ENCODE assay signal across 15 mouse cellular contexts in the genomic region with DNA sequence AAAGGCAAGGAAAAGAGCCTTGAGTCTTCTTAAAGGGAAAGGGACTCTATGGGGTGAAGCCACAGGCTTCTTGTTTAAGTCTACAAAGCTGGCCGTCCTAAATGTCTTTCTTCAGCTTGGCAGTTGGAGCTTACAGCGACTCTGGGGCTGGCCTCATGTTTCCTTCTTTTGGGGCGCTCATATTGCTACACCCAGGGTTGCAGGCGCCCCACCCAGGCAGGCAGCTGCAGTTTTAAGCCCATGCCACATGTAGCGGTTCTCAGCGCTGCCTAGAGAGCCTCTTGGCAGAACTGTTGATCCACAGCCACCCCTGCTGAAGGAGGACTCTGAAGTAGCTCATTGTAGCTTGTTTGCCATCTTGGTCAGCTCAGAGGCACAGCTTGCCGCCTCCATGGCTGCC. TPM values are rescaled to one million over a fixed set of nuclear protein-coding genes. Genes with fewer than 3 reads are reported as not detected.
DNase-seq lines count a peak whose midpoint lies in the region; ATAC-seq lines count a peak whose summit lies in the region.
"Had no signal": no experiment of that assay in that cellular context is flagged by ENCODE, and none has a peak within 500 bp of the region (broad histone marks: within the 10 kb centered on the region; RNA-seq: fewer than 3 reads in every experiment).

No protein-coding gene starts in this region.

- peak; percentile 21 to 55 for DNase-seq in adrenal gland, adult (ENCODE audit: inconsistent age in 2 of 2, low spot score in 1 of 2)
- no peak for DNase-seq in adrenal gland, postnatal 10 days
- no peak for DNase-seq in lung, postnatal 14 days
- DNase-seq in right cerebral cortex, postnatal 10 days (ENCODE audit: low spot score in 2 of 2): no peak
- no peak for DNase-seq in frontal cortex, adult 2 months (ENCODE audit: extremely low spot score in 1 of 2, low spot score in 1 of 2)
- DNase-seq: adrenal gland, adult 8-10 months had no signal

- no peaks in the 10 kb centered on the region for H3K27me3 ChIP-seq in lung, embryonic 15.5 days
- H3K27me3 ChIP-seq: embryonic facial prominence, embryonic 15.5 days; hindbrain, embryonic 15.5 days had no signal

- no peak overlapping the region for H3K4me2 ChIP-seq in lung, embryonic 15.5 days
- H3K4me2 ChIP-seq: embryonic facial prominence, embryonic 15.5 days; heart, embryonic 12.5 days; hindbrain, embryonic 15.5 days had no signal

- H3K9ac ChIP-seq in lung, embryonic 15.5 days: no peak overlapping the region
- H3K9ac ChIP-seq: embryonic facial prominence, embryonic 15.5 days; heart, embryonic 12.5 days; hindbrain, embryonic 15.5 days had no signal

- H3K4me1 ChIP-seq in lung, embryonic 15.5 days: peaks cover 37% of the 10 kb centered on the region
- H3K4me1 ChIP-seq: embryonic facial prominence, embryonic 15.5 days; hindbrain, embryonic 15.5 days had no signal

- H3K36me3 ChIP-seq in lung, embryonic 15.5 days: peaks cover 4% of the 10 kb centered on the region; the same call in 1 of the 2 replicates
- H3K36me3 ChIP-seq: embryonic facial prominence, embryonic 15.5 days; hindbrain, embryonic 10.5 days had no signal

- H3K27ac ChIP-seq in lung, embryonic 15.5 days: peak overlapping the region; percentile 68
- H3K27ac ChIP-seq: embryonic facial prominence, embryonic 15.5 days; forebrain, embryonic 10.5 days; hindbrain, embryonic 10.5 days; hindbrain, embryonic 15.5 days had no signal

- H3K9me3 ChIP-seq in lung, embryonic 15.5 days: no peaks in the 10 kb centered on the region
- H3K9me3 ChIP-seq: embryonic facial prominence, embryonic 15.5 days; forebrain, embryonic 10.5 days; heart, embryonic 12.5 days; hindbrain, embryonic 10.5 days; hindbrain, embryonic 15.5 days had no signal

- no peak for ATAC-seq in lung, embryonic 15.5 days (ENCODE audit: borderline replicate concordance, extremely low read depth, low FRiP score, low TSS enrichment)
- ATAC-seq in granulocyte monocyte progenitor cell, adult 5-6 weeks (replicated peaks; ENCODE audit: poor library complexity, severe bottlenecking): peak; percentile 65
- ATAC-seq: forebrain, embryonic 14.5 days had no signal

- 70% methylated on average over 7 of the region's 7 CpGs for WGBS in lung, embryonic 15.5 days

- no peak overlapping the region for H3K4me3 ChIP-seq in lung, embryonic 15.5 days
- H3K4me3 ChIP-seq: embryonic facial prominence, embryonic 15.5 days; erythroblast, embryonic 14.5 days; forebrain, embryonic 10.5 days; heart, embryonic 12.5 days; hindbrain, embryonic 10.5 days; hindbrain, embryonic 15.5 days had no signal

RNA-seq across cellular contexts. Expression of gene Tbc1d7, which starts 28.0 kb away (rescaled TPM):
- total RNA-seq in adrenal gland, postnatal 10 days (2021): 10 to 100 TPM; 24.4 to 26.7 TPM
- polyA plus RNA-seq in lung, embryonic 15.5 days (2015; fragmentation: Nextera tagmentation; extraction: Ambion mirVana): 48.4 and 50.2 TPM in 2 replicates
- total RNA-seq in granulocyte monocyte progenitor cell, adult 5-6 weeks (2014; fragmentation: Nextera tagmentation): 16.7 and 34.8 TPM in 2 replicates
- 8.2 and 12.7 TPM in 2 replicates for total RNA-seq in granulocyte monocyte progenitor cell, adult 5-6 weeks (2017)
- 31.6 and 35.8 TPM in 2 replicates for polyA plus RNA-seq in frontal cortex, adult 2 months (2012; rRNA removed)

Comparison
In these comparisons a context has a peak if more than half of its experiments do, and no peak if none do; other contexts are left out.
1. DNase-seq: peak in adrenal gland, adult (2 of 2); none in adrenal gland, postnatal 10 days (single experiment), lung, postnatal 14 days (single experiment), right cerebral cortex, postnatal 10 days (0 of 2) and frontal cortex, adult 2 months (0 of 2).